Mouse (Mus musculus): ENCODE data around the gene Gm1993. TPM values are rescaled to one million over a fixed set of nuclear protein-coding genes. Genes with fewer than 3 reads are reported as not detected.
"Not testable (repeated sequence)": the region's sequence is repeated elsewhere in the genome, so short reads cannot be mapped to it uniquely, and the experiment has no call there.

The Gm1993 gene
- not detected for total RNA-seq (2021)

DNA sequence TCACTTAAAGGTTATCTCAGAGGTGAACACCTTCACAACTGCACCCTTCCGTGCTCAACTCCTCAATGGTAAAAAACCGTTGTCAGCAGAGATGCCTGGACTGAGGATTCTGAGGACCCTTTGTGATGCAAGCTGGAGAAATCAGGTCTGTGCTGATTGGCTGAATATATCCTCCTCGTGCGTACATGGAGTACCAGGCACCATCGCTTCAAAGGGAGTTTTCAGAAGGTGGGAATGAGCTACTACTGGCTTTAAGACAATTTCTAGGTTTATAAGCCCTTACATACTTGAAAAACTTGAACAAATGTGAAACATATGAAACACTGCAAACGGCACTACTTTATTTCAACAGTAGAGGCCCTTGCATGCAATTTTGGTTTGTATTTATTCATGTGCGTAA, at the start of gene Gm1993:
Gm1993 (minus strand) TSS at position 101 of the 400 bp plus-strand sequence.
- not testable (repeated sequence) for DNase-seq
